Mouse (Mus musculus): ENCODE measurements around the gene Vmn1r36.
"Not testable (repeated sequence)": the region's sequence is repeated elsewhere in the genome, so short reads cannot be mapped to it uniquely, and the experiment has no call there.

DNA sequence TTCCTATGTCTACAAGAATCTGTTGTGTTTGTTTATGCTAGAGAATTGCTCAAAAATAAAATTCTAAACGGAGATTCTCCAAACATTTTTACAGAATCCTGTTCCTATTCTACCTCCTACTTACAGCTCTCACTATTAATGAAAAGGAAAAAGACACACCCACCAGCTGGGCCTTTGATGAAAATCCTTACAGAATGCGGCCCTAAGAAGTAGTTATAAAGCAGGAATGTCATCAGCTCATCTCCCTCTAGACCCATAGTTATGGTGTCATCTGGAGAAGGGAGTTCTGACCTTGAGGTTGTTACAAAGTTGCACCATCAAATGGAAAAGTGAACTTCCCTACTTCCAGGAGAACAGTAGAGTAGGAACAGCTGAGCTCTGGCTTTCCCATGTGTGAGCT lies at the start of gene Vmn1r36:
- not testable (repeated sequence) for TF ChIP-seq CTCF (IDR thresholded peaks at IDR 0.05; ENCODE audit: extremely low read depth, insufficient read depth, insufficient read length, insufficient replicate concordance); POLR2A (IDR thresholded peaks at IDR 0.05; ENCODE audit: low read depth, low read length)
